Mouse (Mus musculus) hindbrain, embryonic 10.5 days (tissue): ENCODE measurements around the gene Mctp1. TPM values are rescaled to one million over a fixed set of nuclear protein-coding genes. Genes with fewer than 3 reads are reported as not detected.
"Not testable (repeated sequence)": the region's sequence is repeated elsewhere in the genome, so short reads cannot be mapped to it uniquely, and the experiment has no call there.

Experiments used
- DNase-seq: peaks from one replicate; pipeline ENCODE4 v3.0.0-alpha.2; 2017; ENCODE audit warnings: low spot score
- H3K27ac ChIP-seq: fragments of 300-500 bp; sonication (generic); 2 replicates; pipeline ENCODE4 v1.5.1; 2016; ENCODE audit warnings: mild to moderate bottlenecking, moderate library complexity
- H3K27me3 ChIP-seq: fragments of 300-500 bp; sonication (generic); 2 replicates; pipeline ENCODE4 v1.6.1; 2016; ENCODE audit warnings: mild to moderate bottlenecking; ENCODE audit not compliant: poor library complexity, insufficient read depth, severe bottlenecking
- H3K36me3 ChIP-seq: fragments of 300-500 bp; sonication (generic); 2 replicates; pipeline ENCODE4 v1.6.1; 2016; ENCODE audit warnings: mild to moderate bottlenecking, moderate library complexity
- H3K4me1 ChIP-seq: fragments of 300-500 bp; sonication (generic); replicated peaks from 2 replicates; pipeline ENCODE4 v1.6.1; 2016; ENCODE audit warnings: mild to moderate bottlenecking
- H3K4me3 ChIP-seq: fragments of 300-500 bp; sonication (generic); 2 replicates; pipeline ENCODE4 v1.5.1; 2016; ENCODE audit warnings: mild to moderate bottlenecking, moderate library complexity
- H3K9me3 ChIP-seq: fragments of 300-500 bp; sonication (generic); 2 replicates; pipeline ENCODE4 v1.6.1; 2016; ENCODE audit warnings: mild to moderate bottlenecking, moderate library complexity
- WGBS: fragments of 180-500 bp; shearing (Covaris S2); methylation state at CpG from one replicate; pipeline ENCODE4 v1.1.7; 2016; 5-methylcytosine and 5-hydroxymethylcytosine counted together
- polyA plus RNA-seq: library from polyadenylated mRNA; unstranded; fragments of >200 nt; fragmentation: Nextera tagmentation; extraction: Ambion mirVana; gene quantifications from 2 replicates; pipeline ENCODE4 v1.2.1, GENCODE M21; 2016

Gene Mctp1
- polyA plus RNA-seq, 1 experiment from 2014 or later, result 3.6 TPM

- H3K9me3 ChIP-seq, DNase-seq, H3K36me3 ChIP-seq, H3K27me3 ChIP-seq, H3K4me3 ChIP-seq, H3K27ac ChIP-seq, H3K4me1 ChIP-seq: not testable (repeated sequence)
- 87% methylated on average over 11 of the region's 11 CpGs for WGBS
Observed at GRCm38 (mm10) chr13:76590709-76591108, 206.4 kb downstream of the Mctp1 start.

GRCm38 (mm10) chr13:76591189-76591588 lies 206.9 kb downstream of the Mctp1 start:
- no peaks in the 10 kb centered on the region for H3K4me1 ChIP-seq
- no peak for DNase-seq
- H3K27ac ChIP-seq, result no peak overlapping the region
- no peaks in the 10 kb centered on the region for H3K27me3 ChIP-seq
- H3K36me3 ChIP-seq, result no peaks in the 10 kb centered on the region
- H3K4me3 ChIP-seq, result no peak overlapping the region
- H3K9me3 ChIP-seq, result no peaks in the 10 kb centered on the region

- Histone ChIP-seq H3K4me3 (no peak overlapping the region), H3K27me3 (no peaks in the 10 kb centered on the region), H3K4me1 (no peaks in the 10 kb centered on the region), H3K36me3 (no peaks in the 10 kb centered on the region), H3K9me3 (no peaks in the 10 kb centered on the region), H3K27ac (no peak overlapping the region)
- WGBS, result 91% methylated on average over 1 of the region's 1 CpGs
- DNase-seq, result no peak
Observed at GRCm38 (mm10) chr13:76591692-76592091, 207.4 kb downstream of the Mctp1 start.

GRCm38 (mm10) chr13:76592908-76593307 lies 208.6 kb downstream of the Mctp1 start:
- Histone ChIP-seq H3K9me3 (no peaks in the 10 kb centered on the region), H3K4me1 (peaks cover 3% of the 10 kb centered on the region; the same call in 1 of the 2 replicates), H3K4me3 (no peak overlapping the region), H3K27me3 (no peaks in the 10 kb centered on the region), H3K36me3 (no peaks in the 10 kb centered on the region), H3K27ac (no peak overlapping the region)
- no peak for DNase-seq
- WGBS, result 83% methylated on average over 2 of the region's 2 CpGs

- H3K27ac ChIP-seq, result no peak overlapping the region
- no peak overlapping the region for H3K4me3 ChIP-seq
- no peak for DNase-seq
- H3K4me1 ChIP-seq, result peaks cover 3% of the 10 kb centered on the region; the same call in 1 of the 2 replicates
- H3K9me3 ChIP-seq, result no peaks in the 10 kb centered on the region
- 68% methylated on average over 7 of the region's 7 CpGs for WGBS
- H3K27me3 ChIP-seq, result no peaks in the 10 kb centered on the region
- H3K36me3 ChIP-seq, result no peaks in the 10 kb centered on the region
Observed at GRCm38 (mm10) chr13:76597005-76597404, 212.7 kb downstream of the Mctp1 start.

- Histone ChIP-seq H3K9me3 (no peaks in the 10 kb centered on the region), H3K27me3 (no peaks in the 10 kb centered on the region), H3K4me3 (no peak overlapping the region), H3K27ac (no peak overlapping the region), H3K36me3 (no peaks in the 10 kb centered on the region), H3K4me1 (no peaks in the 10 kb centered on the region)
- no peak for DNase-seq
Observed at GRCm38 (mm10) chr13:76609425-76609824, 225.1 kb downstream of the Mctp1 start.

- WGBS, result 76% methylated on average over 2 of the region's 2 CpGs
- Histone ChIP-seq H3K4me1 (no peaks in the 10 kb centered on the region), H3K27me3 (no peaks in the 10 kb centered on the region), H3K4me3 (no peak overlapping the region), H3K27ac (no peak overlapping the region), H3K9me3 (no peaks in the 10 kb centered on the region), H3K36me3 (no peaks in the 10 kb centered on the region)
- no peak for DNase-seq
Observed at GRCm38 (mm10) chr13:76611499-76611898, 227.2 kb downstream of the Mctp1 start.

GRCm38 (mm10) chr13:76620111-76620510 lies 235.8 kb downstream of the Mctp1 start:
- DNase-seq, result no peak
- Histone ChIP-seq H3K9me3 (no peaks in the 10 kb centered on the region), H3K27me3 (no peaks in the 10 kb centered on the region), H3K36me3 (no peaks in the 10 kb centered on the region), H3K4me1 (no peaks in the 10 kb centered on the region), H3K27ac (no peak overlapping the region), H3K4me3 (no peak overlapping the region)

- Histone ChIP-seq H3K4me3 (no peak overlapping the region), H3K36me3 (no peaks in the 10 kb centered on the region), H3K9me3 (no peaks in the 10 kb centered on the region), H3K4me1 (no peaks in the 10 kb centered on the region), H3K27ac (no peak overlapping the region), H3K27me3 (no peaks in the 10 kb centered on the region)
- DNase-seq, result no peak
- WGBS, result 59% methylated on average over 1 of the region's 1 CpGs
Observed at GRCm38 (mm10) chr13:76620525-76620924, 236.2 kb downstream of the Mctp1 start.

- Histone ChIP-seq H3K36me3 (no peaks in the 10 kb centered on the region), H3K27me3 (no peaks in the 10 kb centered on the region), H3K9me3 (no peaks in the 10 kb centered on the region), H3K27ac (no peak overlapping the region), H3K4me1 (no peaks in the 10 kb centered on the region), H3K4me3 (no peak overlapping the region)
- no peak for DNase-seq
- WGBS, result 94% methylated on average over 1 of the region's 1 CpGs
Observed at GRCm38 (mm10) chr13:76633707-76634106, 249.4 kb downstream of the Mctp1 start.

GRCm38 (mm10) chr13:76638282-76638681 lies 253.9 kb downstream of the Mctp1 start:
- no peak for DNase-seq
- no peaks in the 10 kb centered on the region for H3K9me3 ChIP-seq
- no peaks in the 10 kb centered on the region for H3K27me3 ChIP-seq
- no peaks in the 10 kb centered on the region for H3K4me1 ChIP-seq
- H3K4me3 ChIP-seq, result no peak overlapping the region
- H3K27ac ChIP-seq, result no peak overlapping the region
- WGBS, result 92% methylated on average over 2 of the region's 2 CpGs
- no peaks in the 10 kb centered on the region for H3K36me3 ChIP-seq

GRCm38 (mm10) chr13:76659523-76659922 lies 275.2 kb downstream of the Mctp1 start:
- Histone ChIP-seq H3K27me3 (no peaks in the 10 kb centered on the region), H3K4me1 (no peaks in the 10 kb centered on the region), H3K9me3 (no peaks in the 10 kb centered on the region), H3K27ac (no peak overlapping the region), H3K36me3 (no peaks in the 10 kb centered on the region), H3K4me3 (no peak overlapping the region)
- DNase-seq, result no peak

GRCm38 (mm10) chr13:76681286-76681685 lies 297.0 kb downstream of the Mctp1 start:
- Histone ChIP-seq H3K36me3 (no peaks in the 10 kb centered on the region), H3K27me3 (no peaks in the 10 kb centered on the region), H3K9me3 (no peaks in the 10 kb centered on the region), H3K4me1 (no peaks in the 10 kb centered on the region), H3K27ac (no peak overlapping the region), H3K4me3 (no peak overlapping the region)
- DNase-seq, result no peak

GRCm38 (mm10) chr13:76689349-76689748 lies 305.0 kb downstream of the Mctp1 start:
- no peaks in the 10 kb centered on the region for H3K9me3 ChIP-seq
- H3K4me3 ChIP-seq, result no peak overlapping the region
- H3K27me3 ChIP-seq, result no peaks in the 10 kb centered on the region
- DNase-seq, result no peak
- H3K4me1 ChIP-seq, result no peaks in the 10 kb centered on the region
- WGBS, result 87% methylated on average over 2 of the region's 2 CpGs
- H3K36me3 ChIP-seq, result no peaks in the 10 kb centered on the region
- H3K27ac ChIP-seq, result no peak overlapping the region
